Mouse (Mus musculus): Measurements from ENCODE around the gene Tmem184c.

Tmem184c gene

GRCm38 (mm10) chr8:77610374-77610969 is at the start of gene Tmem184c:
Gene Tmem184c, minus strand, starts transcription at chr8:77610698.
- in situ Hi-C loops (cut with MboI, MseI), result no loop called here

GRCm38 (mm10) chr8:77659534-77660080 is 49.1 kb upstream of the Tmem184c start:
- in situ Hi-C loops (cut with MboI, MseI), result no loop called here

GRCm38 (mm10) chr8:77658356-77658755 is 47.9 kb upstream of the Tmem184c start:
- in situ Hi-C loops (cut with MboI, MseI), result no loop called here

DNA sequence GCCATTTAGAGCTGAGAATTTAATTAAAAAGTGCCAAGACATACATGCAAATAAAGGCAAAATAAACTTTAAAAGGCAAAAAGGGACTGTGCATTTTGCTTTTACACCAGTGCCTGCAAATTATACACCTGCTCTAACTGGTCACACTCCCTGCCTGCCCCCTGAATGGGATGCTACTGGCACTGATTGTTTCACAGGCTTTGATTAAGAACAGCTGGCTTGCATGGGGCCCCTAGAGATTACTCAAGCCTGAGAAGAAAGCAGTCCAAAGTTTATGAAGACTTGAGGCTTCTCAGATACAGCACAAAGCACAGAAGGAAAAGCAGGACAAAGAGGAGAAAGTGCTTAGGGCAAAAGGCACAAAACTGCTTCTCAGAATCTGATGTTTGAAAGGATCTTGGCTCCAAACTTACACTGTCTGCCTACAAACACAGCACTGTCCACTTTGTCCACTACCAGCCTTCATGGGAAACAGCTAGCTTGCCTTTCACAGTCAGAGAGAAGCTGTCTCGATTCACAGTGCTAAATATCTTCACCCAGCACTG is 40.2 kb upstream of the Tmem184c start:
- in situ Hi-C loops (cut with MboI, MseI), result no loop called here

DNA sequence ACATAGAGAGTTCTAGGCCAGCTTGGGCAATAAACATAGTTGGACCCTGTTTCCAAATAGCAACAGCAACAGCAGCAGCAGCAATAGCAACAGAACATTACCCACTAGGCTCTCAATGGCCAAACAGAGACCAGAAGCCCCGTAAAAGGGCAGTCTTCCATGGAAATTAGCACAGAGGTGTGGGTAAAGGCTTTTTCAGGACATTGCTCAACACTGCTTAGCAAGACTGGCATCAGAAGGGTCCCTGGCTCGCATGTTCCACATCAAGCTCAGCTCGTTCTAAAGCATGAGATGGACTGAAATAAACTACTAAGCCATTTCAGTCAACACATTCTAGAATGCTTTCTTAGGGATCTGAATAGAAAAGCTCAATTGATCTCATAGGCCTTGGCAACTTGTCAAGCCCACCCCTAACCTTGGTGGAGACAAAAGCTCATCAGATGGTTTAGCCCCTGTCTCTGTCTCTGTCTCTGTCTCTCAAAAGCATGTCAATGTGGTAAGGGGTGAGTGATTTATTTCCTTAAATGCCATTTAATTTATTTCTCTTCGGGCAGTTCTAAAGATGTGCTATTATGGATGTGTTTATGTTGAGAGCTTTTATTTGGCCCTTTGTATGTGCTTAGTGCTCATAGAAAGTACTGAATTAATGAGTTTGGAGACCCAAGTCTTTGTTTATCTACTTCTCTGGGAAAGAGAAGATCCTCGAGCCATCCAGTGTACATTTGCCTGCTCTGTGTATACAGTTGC is 29.8 kb upstream of the Tmem184c start:
- in situ Hi-C loops (cut with MboI, MseI), result no loop called here

GRCm38 (mm10) chr8:77637593-77637992 is 27.1 kb upstream of the Tmem184c start:
- in situ Hi-C loops (cut with MboI, MseI), result loop anchor here (5.0 kb wide), 1 partner anchor 825 kb away; no protein-coding TSS in a partner anchor

DNA sequence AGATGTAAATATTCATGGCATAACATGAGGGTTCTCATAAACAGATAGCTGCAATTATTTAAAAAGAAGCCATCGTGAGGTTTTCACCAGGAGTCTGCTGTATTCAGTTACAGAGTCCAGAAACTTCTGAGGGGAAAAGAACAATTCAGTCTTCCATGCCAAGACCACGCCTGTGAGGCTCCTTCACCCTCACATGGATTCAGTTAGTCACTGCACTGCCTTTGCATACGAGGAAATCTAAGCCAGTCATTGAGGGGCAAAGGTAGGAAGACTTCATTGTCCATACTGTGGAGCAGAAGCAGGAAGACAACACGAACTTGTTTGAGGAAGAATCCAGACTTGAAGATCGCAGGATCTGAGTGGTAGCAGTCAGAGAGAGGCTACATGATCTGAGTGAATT is 23.5 kb upstream of the Tmem184c start:
- in situ Hi-C loops (cut with MboI, MseI), result loop anchor here (5.0 kb wide), 1 partner anchor 368 kb away; no protein-coding TSS in a partner anchor

DNA sequence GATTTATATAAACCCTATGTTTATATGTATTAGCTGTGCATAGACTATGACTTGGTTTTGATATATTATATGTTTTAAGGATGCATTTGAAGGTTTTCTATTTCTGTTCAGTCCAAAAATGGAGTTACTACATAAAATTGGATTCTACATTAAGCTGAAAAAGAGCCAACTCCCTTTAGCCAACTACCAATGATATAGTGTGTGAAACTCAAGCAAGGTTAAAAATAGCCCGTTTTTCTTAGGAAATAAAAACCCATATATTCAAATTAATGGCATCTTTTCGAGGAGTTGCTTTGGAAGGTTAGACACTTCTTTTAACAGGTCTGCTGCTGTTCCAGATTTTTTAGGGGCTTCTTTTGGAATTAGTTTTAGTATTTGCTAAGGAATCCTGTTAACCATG is 22.7 kb upstream of the Tmem184c start:
- in situ Hi-C loops (cut with MboI, MseI), result loop anchor here (5.0 kb wide), 1 partner anchor 369 kb away; no protein-coding TSS in a partner anchor

- in situ Hi-C loops (cut with MboI, MseI), result loop anchor here (5.0 kb wide), 1 partner anchor 372 kb away; no protein-coding TSS in a partner anchor
Observed at GRCm38 (mm10) chr8:77630691-77631090, 20.2 kb upstream of the Tmem184c start.

DNA sequence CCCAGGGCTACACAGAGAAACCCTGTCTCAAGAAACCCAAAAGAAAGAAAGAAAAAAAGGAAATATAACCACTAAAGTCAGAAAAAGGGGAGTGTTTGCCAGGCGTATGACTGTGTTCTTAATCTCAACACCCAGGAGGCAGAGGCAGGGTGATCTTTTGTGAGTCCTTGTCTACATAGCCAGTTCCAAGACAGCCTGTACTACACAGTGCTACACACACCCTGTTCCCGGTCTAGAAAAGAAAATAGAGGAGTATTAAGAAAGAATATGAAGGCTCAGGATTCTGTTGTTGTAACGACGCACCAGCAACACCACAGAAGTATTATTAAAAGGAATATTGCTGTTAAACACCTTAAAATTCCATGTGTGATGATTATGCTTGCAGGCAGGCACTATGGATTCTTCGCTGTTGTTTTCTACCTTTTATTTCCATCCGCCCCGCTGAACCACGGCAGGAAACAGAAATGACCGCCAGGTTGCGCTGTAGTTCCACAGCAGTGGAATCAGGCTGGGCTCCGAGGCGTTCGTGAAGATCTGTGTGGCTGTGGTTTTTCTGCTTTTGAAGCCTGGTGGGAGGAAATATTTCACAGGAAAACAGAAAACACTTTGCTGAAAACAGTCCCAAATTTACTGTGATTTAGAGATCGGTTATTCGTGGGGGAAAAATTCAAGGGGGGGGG is 19.5 kb upstream of the Tmem184c start:
- in situ Hi-C loops (cut with MboI, MseI), result loop anchor here (5.0 kb wide), 1 partner anchor 372 kb away; no protein-coding TSS in a partner anchor

GRCm38 (mm10) chr8:77623677-77624209 is 13.2 kb upstream of the Tmem184c start:
- in situ Hi-C loops (cut with MboI, MseI), result no loop called here

DNA sequence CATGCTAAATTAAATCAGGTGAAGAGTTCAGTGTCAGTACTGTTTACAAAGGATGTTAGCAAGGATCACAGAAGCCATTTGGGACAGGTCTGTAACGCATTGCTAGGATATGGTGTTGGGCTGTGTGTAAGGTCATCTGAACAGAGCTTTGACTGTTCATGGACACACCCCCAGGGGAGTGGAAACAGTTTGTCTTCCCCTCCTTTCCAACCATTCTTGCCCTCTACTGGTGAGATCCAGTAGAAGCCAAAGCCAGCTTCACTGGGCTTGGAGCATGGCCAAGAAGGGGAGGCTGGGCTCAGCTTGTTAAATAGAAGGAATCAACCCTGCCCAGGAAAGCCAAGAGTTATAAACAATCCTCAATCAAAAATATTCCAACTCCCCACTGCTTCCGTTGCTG is 7.4 kb upstream of the Tmem184c start:
- in situ Hi-C loops (cut with MboI, MseI), result no loop called here

DNA sequence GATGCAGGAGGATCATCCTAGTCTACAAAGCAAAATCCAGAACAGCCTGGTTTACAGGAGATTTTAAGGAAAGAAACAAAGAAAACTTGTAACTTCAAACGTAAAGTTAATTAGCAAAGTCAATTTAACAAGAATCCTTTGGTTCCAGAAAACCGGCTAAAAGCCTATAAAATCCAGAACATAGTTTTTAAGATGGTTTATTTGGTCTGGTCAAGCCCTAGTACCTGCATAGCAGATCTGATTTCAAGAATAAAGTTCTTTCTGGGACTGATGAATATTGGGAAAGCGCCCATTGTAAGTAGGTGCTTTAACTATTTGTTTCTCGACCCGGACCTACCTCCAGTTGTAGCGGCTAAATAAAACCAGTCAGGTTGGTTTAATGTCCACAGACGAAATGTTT is 877 bp downstream of the Tmem184c start:
- in situ Hi-C loops (cut with MboI, MseI), result no loop called here

GRCm38 (mm10) chr8:77584174-77584573 is 26.3 kb downstream of the Tmem184c start:
- in situ Hi-C loops (cut with MboI, MseI), result no loop called here

DNA sequence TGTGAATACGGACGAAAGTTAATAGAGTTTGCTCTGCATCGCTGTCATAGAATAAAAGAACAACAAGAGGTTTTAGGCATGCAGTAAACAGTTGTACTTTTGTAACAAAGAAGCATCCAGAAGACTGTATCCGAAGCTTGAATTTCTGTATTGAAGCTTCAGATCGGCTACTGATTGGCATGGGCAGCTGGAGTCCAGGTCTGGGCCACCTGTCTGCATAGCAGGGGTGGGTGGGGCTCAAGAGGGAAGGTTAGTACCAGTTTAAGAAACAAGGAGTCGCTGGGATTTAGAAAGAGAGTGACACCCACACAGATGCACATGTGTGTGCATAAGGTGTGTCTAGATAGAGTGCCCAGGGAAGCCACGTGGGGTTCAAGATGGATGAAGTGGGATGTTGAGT is 32.8 kb downstream of the Tmem184c start:
- in situ Hi-C loops (cut with MboI, MseI), result no loop called here

- in situ Hi-C loops (cut with MboI, MseI), result no loop called here
Observed at GRCm38 (mm10) chr8:77574229-77574628, 36.3 kb downstream of the Tmem184c start.

DNA sequence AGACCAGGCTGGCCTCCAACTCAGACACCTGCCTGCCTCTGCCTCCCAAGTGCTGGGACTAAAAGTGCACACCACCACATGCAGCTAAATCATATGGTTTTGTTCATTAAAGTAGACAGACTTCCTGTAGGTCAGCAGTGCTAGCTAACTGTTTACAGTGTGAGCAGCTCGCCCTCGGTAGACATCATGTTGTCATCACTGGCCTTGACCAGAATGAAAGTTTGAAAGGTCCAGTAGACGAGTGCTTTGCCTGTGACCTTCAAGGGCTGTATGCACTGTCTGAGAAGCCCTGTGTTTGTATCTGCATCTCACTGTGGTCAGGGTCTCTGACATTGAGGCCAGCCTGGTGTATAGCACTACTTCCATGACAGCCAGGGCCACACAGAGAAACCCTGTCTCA is 49.1 kb downstream of the Tmem184c start:
- in situ Hi-C loops (cut with MboI, MseI), result no loop called here

DNA sequence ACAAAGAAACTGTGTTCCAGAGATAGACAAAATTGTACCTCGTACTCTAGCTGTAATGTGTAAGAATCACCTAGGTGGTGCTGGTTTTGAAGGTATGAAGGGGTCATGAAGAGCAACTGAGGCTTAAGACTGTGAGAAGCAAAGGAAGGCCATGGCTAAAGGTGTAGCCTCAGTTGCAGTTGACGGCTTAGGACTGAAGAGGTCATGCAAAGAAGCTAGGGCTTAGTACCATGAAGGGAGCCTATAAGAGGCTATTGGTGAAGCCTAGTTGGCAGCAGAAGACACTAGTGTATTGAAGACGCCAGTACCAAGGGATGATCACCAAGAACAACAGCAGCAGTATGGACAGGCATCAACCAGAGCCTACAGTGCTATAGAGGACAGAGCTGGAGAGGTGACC is 58.0 kb downstream of the Tmem184c start:
- in situ Hi-C loops (cut with MboI, MseI), result no loop called here

GRCm38 (mm10) chr8:77549881-77550580 is 60.5 kb downstream of the Tmem184c start:
- in situ Hi-C loops (cut with MboI, MseI), result no loop called here

DNA sequence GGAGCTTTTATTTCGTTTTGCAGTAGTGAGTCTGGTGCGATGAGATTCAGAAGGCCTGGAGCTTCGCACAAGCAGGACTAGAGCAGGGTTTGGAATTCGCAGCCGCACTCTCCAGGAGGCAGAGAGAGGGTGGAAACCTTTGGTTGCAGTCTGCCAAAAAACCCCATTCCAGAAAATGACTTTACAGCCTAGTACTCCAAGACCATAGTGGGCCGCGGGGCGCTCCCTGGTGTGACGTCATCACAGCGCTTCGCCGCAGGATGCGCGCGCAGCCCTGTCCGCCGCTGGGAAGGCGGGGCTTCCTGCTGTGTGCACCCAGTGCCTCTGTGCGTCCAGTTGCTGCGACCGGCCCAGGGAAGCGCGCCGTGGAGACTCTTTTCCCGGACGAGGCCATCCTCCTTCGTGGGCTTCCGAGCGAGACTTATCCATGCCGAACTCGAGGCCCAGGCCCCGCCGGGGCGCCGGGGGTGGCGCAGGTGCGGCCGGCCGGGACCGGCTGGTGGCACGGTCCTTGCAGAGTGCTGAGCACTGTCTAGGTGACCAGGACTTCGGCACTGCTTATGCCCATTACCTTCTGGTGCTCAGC is 61.3 kb downstream of the Tmem184c start, which contains the start of gene Prmt9:
Gene Prmt9 (plus strand): TSS at position 277 of the 586 bp plus-strand sequence.
- in situ Hi-C loops (cut with MboI, MseI), result no loop called here
